Mouse (Mus musculus) embryonic facial prominence, embryonic 10.5 days (tissue): ENCODE results near the gene Tgoln1. TPM values are rescaled to one million over a fixed set of nuclear protein-coding genes. Genes with fewer than 3 reads are reported as not detected.

Source experiments
- polyA plus RNA-seq: library from polyadenylated mRNA; unstranded; fragments of >200 nt; fragmentation: Nextera tagmentation; extraction: Ambion mirVana; gene quantifications from 2 replicates; pipeline ENCODE4 v1.2.1, GENCODE M21; 2016

Tgoln1 gene
- polyA plus RNA-seq, 1 experiment from 2014 or later, result 26.2 TPM

Other genes starting within 250 kb of the Tgoln1 start
- 13.6 and 15.9 TPM in 2 replicates for gene Vamp5, start 236.5 kb downstream of the Tgoln1 start, polyA plus RNA-seq
- 53.2 and 59.8 TPM in 2 replicates for gene Vamp8, start 226.3 kb downstream of the Tgoln1 start, polyA plus RNA-seq
- 20.4 and 21.1 TPM in 2 replicates for gene Ggcx, start 202.7 kb downstream of the Tgoln1 start, polyA plus RNA-seq
- gene Mat2a, start 177.4 kb downstream of the Tgoln1 start, polyA plus RNA-seq, result 473 and 481 TPM in 2 replicates
- gene Sh2d6, start 95.3 kb downstream of the Tgoln1 start, polyA plus RNA-seq, result 0.16 and 0.19 TPM in 2 replicates
- gene Capg, start 72.6 kb downstream of the Tgoln1 start, polyA plus RNA-seq, result 14.8 and 16.0 TPM in 2 replicates
- 13.9 and 14.8 TPM in 2 replicates for gene Elmod3, start 18.6 kb downstream of the Tgoln1 start, polyA plus RNA-seq
- gene Retsat, start 18.5 kb downstream of the Tgoln1 start, polyA plus RNA-seq, result 8.6 and 8.9 TPM in 2 replicates
- gene Tcf7l1, start 172.3 kb upstream of the Tgoln1 start, polyA plus RNA-seq, result 34.8 and 37.1 TPM in 2 replicates